Mouse (Mus musculus) heart, adult 2 months (tissue): ENCODE measurements around the gene Thoc5. TPM values are rescaled to one million over a fixed set of nuclear protein-coding genes. Genes with fewer than 3 reads are reported as not detected.
A peak's percentile ranks its signal among the peaks of the same experiment; 100 is the strongest.

Experiments
- DNase-seq, 2 experiments: peaks; one replicate each; pipeline ENCODE4 v3.0.0; 2021
- H3K27ac ChIP-seq: fragments of 200-600 bp; 2 replicates; pipeline ENCODE4 v1.8.1; 2022
- H3K27me3 ChIP-seq: fragments of 200-500 bp; 2 replicates; pipeline ENCODE4 v1.6.1; 2012; ENCODE audit warnings: mild to moderate bottlenecking, low read length, inconsistent platforms, mixed read lengths; ENCODE audit not compliant: control insufficient read depth, insufficient read depth
- H3K36me3 ChIP-seq: fragments of 200-500 bp; 2 replicates; pipeline ENCODE4 v1.6.1; 2012; ENCODE audit warnings: low read length, inconsistent platforms; ENCODE audit not compliant: control insufficient read depth, insufficient read depth
- H3K4me1 ChIP-seq: fragments of 200-500 bp; 2 replicates; pipeline ENCODE4 v1.6.1; 2011; ENCODE audit warnings: low read length; ENCODE audit not compliant: control insufficient read depth, insufficient read depth
- H3K4me3 ChIP-seq: fragments of 200-600 bp; 2 replicates; pipeline ENCODE4 v1.8.1; 2022
- H3K79me2 ChIP-seq: fragments of 200-500 bp; replicated peaks from 2 replicates; pipeline ENCODE4 v1.6.1; 2012; ENCODE audit warnings: mild to moderate bottlenecking, inconsistent platforms, low read length, moderate library complexity, mixed read lengths; ENCODE audit not compliant: control insufficient read depth, insufficient read depth
- H3K9ac ChIP-seq: fragments of 200-500 bp; 2 replicates; pipeline ENCODE4 v1.6.1; 2012; ENCODE audit warnings: low read depth, mild to moderate bottlenecking, control low read depth, inconsistent platforms, low read length, mixed read lengths
- CTCF ChIP-seq: fragments of 200-600 bp; IDR thresholded peaks from 2 replicates; pipeline ENCODE4 v1.8.1; 2022; ENCODE audit warnings: antibody characterized with exemption, mild to moderate bottlenecking, moderate library complexity
- EP300 ChIP-seq: fragments of 200-500 bp; IDR thresholded peaks from 2 replicates; pipeline ENCODE4 v1.6.1; 2011; ENCODE audit warnings: low read depth, low read length, control low read depth; ENCODE audit not compliant: insufficient read depth
- POLR2A ChIP-seq: fragments of 200-500 bp; IDR thresholded peaks from 2 replicates; pipeline ENCODE4 v1.6.1; 2011; ENCODE audit warnings: mild to moderate bottlenecking, low read depth, low read length, control low read depth; ENCODE audit not compliant: insufficient read depth
- WGBS: fragments of 180-500 bp; shearing (Covaris S2); methylation state at CpG from one replicate; pipeline ENCODE4 v1.1.7; 2018; 5-methylcytosine and 5-hydroxymethylcytosine counted together
- intact Hi-C: fragments of 180-260 bp; cut with DNase I; formaldehyde crosslinking; loops from one replicate; pipeline ENCODE4 v1.15.1; 2025
- long read RNA-seq: library from polyadenylated mRNA; stranded (forward); transcript quantifications from one replicate; pipeline ENCODE4 v2.0.0, GENCODE M21; 2021
- polyA plus RNA-seq: library from polyadenylated mRNA; depleted of rRNA; stranded (reverse); fragments of >200 nt; gene quantifications from 2 replicates; pipeline ENCODE4 v1.2.3, GENCODE M21; 2012; rRNA removed
- total RNA-seq, 2 experiments: library from RNA; stranded (reverse); gene quantifications; 2 replicates each; pipeline ENCODE4 v1.2.3; 2021

The Thoc5 gene
- total RNA-seq (10 to 100 TPM; 16.2 to 16.5 TPM), polyA plus RNA-seq (12.8 and 15.8 TPM in 2 replicates)
- long read RNA-seq, partial matches to known transcripts: 0 of 6 reads
- long read RNA-seq, other reads (novel, unspliced or antisense): 6 of 6 reads

DNA sequence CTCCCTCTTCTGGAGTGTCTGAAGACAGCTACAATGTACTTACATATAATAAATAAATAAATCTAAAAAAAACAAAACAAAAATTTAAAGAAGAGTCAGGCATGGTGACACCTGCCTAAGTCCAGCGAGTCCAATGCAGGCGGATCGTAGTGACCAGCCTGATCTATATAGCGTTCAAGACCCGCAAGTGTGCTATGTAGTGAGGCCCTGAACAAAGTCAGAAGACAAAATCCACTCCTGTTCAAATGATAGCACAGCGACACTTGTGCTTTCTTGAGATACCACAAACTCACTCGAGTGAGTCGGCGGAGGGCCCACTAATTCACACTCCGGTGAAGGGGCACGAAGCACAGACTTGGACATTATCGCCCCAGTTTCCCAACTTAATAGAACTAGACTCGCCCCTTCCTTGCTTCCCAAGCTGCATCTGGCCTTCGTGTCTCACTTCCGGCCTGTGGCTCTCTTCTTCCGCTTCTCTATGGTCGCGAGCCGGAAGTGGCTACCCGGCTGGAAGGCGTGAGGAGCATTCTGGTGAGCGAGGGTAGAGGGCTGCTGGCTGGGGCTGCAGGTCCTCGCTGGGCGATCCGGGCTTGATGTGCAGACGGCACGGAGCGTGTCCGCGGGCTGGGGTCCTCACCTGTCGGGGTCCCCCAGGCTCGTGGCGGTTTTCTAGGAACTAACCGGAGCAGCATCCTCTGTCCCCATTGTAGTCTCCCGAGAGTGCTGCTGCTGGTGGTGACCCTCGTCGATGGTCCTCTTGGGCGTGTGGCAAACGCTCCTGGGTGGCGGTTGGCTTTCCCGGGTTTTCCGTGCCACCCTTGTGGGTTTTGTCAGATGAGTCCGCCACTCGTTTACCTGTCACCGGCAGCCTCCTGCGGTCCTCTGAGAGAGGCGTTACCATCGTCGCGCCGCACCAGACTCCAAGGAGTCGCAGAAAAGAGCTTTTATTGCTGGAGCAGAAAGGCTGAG lies at the start of gene Thoc5:
Gene Thoc5, plus strand, starts transcription at position 473 of the 969 bp plus-strand sequence.
- DNase-seq: peak; percentile 84 to 87
- 2% methylated on average over 52 of the region's 52 CpGs for WGBS
- peak within 1 kb of the TSS; percentile 56 for H3K27ac ChIP-seq
- peaks cover 3% of the 10 kb centered on the region for H3K4me1 ChIP-seq
- intact Hi-C loops: no loop called here
- H3K4me3 ChIP-seq: peak within 1 kb of the TSS; percentile 73
- no peaks in the 10 kb centered on the region for H3K36me3 ChIP-seq
- TF ChIP-seq EP300 (peak; percentile 24; the same call in 1 of the 2 replicates), POLR2A (peak; percentile 87), CTCF (no peak)
- peak within 1 kb of the TSS; percentile 61 for H3K9ac ChIP-seq
- H3K79me2 ChIP-seq: no peaks in the 10 kb centered on the region
- H3K27me3 ChIP-seq: no peaks in the 10 kb centered on the region

DNA sequence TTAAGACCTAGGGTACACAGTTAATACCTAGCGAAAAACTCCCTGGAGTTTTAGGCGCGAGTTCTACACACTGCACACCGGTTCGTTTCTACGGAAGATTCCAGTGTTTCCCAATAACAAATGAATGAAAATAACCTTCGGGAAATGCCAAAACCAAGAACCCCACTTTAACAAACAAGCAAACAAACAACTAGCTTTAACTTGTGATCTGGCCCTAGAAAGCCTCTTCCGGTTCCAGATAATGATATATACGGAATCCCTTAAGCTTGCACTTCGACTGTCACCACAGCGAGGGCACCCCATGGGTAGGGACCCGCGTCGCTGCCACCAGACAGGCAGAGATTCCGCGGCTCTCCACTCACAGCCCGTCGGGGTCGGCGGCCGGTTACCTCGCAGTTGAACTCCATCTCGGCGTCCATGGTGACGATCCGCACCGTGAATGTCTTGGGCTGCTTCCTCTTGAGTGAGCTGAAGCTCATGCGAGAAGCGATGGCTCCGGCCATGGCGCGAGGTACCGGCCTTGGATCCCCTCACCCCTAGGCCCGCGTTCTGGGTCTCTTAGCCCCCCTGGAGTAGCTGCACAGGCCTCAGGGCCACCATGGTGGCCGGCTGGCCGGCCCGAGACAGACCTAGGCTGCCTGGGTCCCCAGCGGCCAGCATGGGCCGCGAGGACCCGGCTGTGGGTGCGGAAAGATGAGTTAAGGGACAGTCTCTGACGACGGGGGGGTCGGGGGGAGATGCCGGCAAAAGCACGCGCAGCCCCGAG lies 46.5 kb upstream of the Thoc5 start:
- H3K36me3 ChIP-seq: peaks cover 1% of the 10 kb centered on the region
- H3K9ac ChIP-seq: peak overlapping the region; percentile 80
- H3K79me2 ChIP-seq: no peaks in the 10 kb centered on the region; the same call in 1 of the 2 replicates
- H3K27me3 ChIP-seq: no peaks in the 10 kb centered on the region
- peak; percentile 60 to 69 for DNase-seq
- peaks cover 3% of the 10 kb centered on the region; the same call in 1 of the 2 replicates for H3K4me1 ChIP-seq
- under 1% methylated on average over 49 of the region's 50 CpGs for WGBS
- intact Hi-C loops: loop anchor here (5.0 kb wide), 1 partner anchor 141 kb away; no protein-coding TSS in a partner anchor
- peak overlapping the region; percentile 88 for H3K27ac ChIP-seq
- peak overlapping the region; percentile 94 for H3K4me3 ChIP-seq
- TF ChIP-seq EP300: no peak
- no peak for TF ChIP-seq POLR2A
- TF ChIP-seq CTCF: no peak

DNA sequence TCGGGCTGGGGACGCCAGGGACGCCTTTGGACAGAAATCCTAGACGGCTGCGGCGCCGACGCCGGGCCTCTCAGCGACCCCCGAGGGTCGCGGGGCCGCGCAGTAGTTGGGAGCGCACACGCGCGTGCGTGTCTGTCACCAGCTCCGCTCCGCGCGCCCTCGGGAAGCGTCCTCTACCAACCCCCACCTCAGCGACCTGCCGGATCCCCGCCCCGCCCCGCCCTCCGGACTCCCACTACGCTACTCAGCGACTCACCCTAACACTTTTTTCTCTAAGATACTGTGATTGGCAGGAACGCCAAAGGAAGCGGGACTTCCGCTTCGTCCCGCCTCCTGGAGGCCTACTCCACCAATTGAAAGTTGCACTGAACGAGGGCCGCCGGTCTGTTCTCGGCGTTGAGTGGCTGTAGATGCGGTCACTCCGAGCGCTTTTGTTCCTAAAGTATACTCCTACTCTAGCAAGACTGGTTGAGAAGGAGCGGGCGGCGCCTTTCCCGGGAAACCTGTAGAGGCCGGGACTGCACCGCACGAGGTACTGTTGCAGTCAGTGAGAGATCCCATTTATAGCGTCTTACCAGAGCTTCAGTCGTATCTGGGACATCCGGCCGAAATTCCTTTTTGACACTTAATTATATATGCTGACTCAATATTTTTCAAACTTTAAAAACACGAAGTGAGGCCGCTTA lies 45.7 kb upstream of the Thoc5 start, which contains the start of gene Nf2:
Gene Nf2, minus strand, starts transcription at position 279 of the 686 bp plus-strand sequence.
- TF ChIP-seq CTCF (peak; percentile 49), POLR2A (peak; percentile 61), EP300 (no peak)
- Histone ChIP-seq H3K9ac (peak within 1 kb of the TSS; percentile 80), H3K27me3 (no peaks in the 10 kb centered on the region), H3K4me3 (peak within 1 kb of the TSS; percentile 94), H3K79me2 (no peaks in the 10 kb centered on the region; the same call in 1 of the 2 replicates), H3K27ac (peak within 1 kb of the TSS; percentile 88), H3K36me3 (peaks cover 1% of the 10 kb centered on the region), H3K4me1 (peaks cover 3% of the 10 kb centered on the region; the same call in 1 of the 2 replicates)
- DNase-seq: peak; percentile 94 to 99
- intact Hi-C loops: loop anchor here (5.0 kb wide), 1 partner anchor 142 kb away; no protein-coding TSS in a partner anchor
- WGBS: under 1% methylated on average over 60 of the region's 60 CpGs

DNA sequence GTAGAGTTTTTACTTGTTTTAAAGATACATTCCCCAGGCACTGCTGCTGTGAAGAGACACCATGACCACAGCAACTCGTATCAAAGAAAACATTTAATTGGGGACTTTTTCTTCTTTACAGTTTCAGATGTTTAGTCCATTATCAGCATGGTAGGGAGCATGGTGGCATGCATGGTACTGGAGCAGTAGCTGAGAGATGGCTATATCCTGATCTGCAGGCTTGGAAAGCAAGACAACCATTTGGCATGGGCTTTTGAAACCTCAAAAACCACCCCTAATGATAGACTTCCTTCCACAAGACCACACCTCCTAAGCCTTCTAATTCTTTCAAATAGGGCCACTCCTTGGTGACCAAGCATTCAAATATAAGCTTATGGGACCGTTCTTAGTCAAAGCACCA lies 44.7 kb upstream of the Thoc5 start:
- no peak for TF ChIP-seq CTCF
- no peak for TF ChIP-seq POLR2A
- TF ChIP-seq EP300: no peak
- Histone ChIP-seq H3K4me3 (no peak overlapping the region), H3K27ac (no peak overlapping the region), H3K36me3 (peaks cover 1% of the 10 kb centered on the region), H3K4me1 (peaks cover 3% of the 10 kb centered on the region; the same call in 1 of the 2 replicates), H3K79me2 (no peaks in the 10 kb centered on the region; the same call in 1 of the 2 replicates), H3K27me3 (no peaks in the 10 kb centered on the region), H3K9ac (no peak overlapping the region)
- 94% methylated on average over 2 of the region's 2 CpGs for whole genome bisulfite sequencing
- no peak for DNase-seq
- intact Hi-C loops: no loop called here

DNA sequence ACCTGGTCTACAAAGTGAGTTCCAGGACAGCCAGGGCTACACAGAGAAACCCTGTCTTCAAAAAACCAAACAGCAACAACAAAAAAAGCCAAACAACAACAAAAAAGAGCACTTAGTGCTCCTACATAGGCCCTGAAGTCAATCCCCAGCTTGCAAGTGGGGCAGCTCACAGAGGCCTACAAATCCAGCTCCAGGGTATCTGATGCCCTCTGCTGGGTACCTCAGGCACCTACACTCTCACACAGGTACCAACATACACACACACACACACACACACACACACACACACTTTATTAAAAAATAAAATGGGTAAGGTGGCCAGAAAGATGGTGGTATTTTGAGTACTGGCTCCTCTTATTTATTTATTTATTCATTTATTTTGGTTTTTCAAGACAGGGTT lies 42.1 kb upstream of the Thoc5 start:
- no peak overlapping the region for H3K27ac ChIP-seq
- TF ChIP-seq CTCF (no peak), EP300 (no peak), POLR2A (no peak)
- H3K9ac ChIP-seq: no peak overlapping the region
- no peaks in the 10 kb centered on the region for H3K79me2 ChIP-seq
- DNase-seq: no peak
- intact Hi-C loops: no loop called here
- H3K27me3 ChIP-seq: no peaks in the 10 kb centered on the region
- H3K4me3 ChIP-seq: no peak overlapping the region
- H3K36me3 ChIP-seq: no peaks in the 10 kb centered on the region
- H3K4me1 ChIP-seq: peaks cover 1% of the 10 kb centered on the region; the same call in 1 of the 2 replicates
